Mouse (Mus musculus) erythroid progenitor cell, adult 5-6 weeks (primary cell): ENCODE results near the gene Calm3. TPM values are rescaled to one million over a fixed set of nuclear protein-coding genes. Genes with fewer than 3 reads are reported as not detected.

Source experiments
- ATAC-seq: replicated peaks from 2 replicates; pipeline ENCODE4 v1.8.0; 2016; ENCODE audit warnings: moderate number of reproducible peaks, mild to moderate bottlenecking, moderate TSS enrichment, inconsistent platforms; ENCODE audit not compliant: poor library complexity, low FRiP score, severe bottlenecking
- total RNA-seq, 2 experiments: library from RNA; stranded (forward) in 1 of 2; stranded (reverse) in 1 of 2; fragments of 150-400 nt in 1 of 2; fragments of 186-747, 209-891 nt in 1 of 2; gene quantifications; 2 replicates each; pipeline versions ENCODE4 v1.2.3 to v1.2.4; 2015 to 2017; ENCODE audit warnings: low replicate concordance in 2 of 2

Gene Calm3
- total RNA-seq, 2 experiments from 2014 or later = 141 to 258 TPM

- ATAC-seq = no peak
Observed at GRCm38 (mm10) chr7:16944061-16944807, 20.3 kb upstream of the Calm3 start, which contains the start of gene Pnmal2. Gene Pnmal2 (plus strand): TSS chr7:16944682.

DNA sequence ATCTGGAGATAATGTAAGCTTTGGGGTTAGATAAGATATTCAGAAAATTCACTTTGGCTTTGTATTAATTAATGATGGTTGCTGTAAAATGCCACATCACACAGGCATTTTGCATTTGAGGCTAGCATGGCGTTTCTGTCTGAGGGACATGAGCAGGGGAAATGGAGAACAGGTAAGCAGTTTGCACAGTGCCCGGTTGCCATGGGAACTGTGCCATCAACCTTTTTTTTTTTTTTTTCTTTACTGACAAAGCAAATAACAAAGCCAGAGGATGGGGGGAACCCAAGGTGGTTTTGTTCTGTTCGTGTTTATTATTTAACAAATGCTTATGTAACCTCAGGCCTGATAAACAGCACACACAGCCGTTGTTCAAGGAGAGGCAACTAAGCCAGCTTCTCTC is 18.9 kb upstream of the Calm3 start:
- no peak for ATAC-seq

GRCm38 (mm10) chr7:16940292-16940691 is 16.4 kb upstream of the Calm3 start:
- no peak for ATAC-seq

DNA sequence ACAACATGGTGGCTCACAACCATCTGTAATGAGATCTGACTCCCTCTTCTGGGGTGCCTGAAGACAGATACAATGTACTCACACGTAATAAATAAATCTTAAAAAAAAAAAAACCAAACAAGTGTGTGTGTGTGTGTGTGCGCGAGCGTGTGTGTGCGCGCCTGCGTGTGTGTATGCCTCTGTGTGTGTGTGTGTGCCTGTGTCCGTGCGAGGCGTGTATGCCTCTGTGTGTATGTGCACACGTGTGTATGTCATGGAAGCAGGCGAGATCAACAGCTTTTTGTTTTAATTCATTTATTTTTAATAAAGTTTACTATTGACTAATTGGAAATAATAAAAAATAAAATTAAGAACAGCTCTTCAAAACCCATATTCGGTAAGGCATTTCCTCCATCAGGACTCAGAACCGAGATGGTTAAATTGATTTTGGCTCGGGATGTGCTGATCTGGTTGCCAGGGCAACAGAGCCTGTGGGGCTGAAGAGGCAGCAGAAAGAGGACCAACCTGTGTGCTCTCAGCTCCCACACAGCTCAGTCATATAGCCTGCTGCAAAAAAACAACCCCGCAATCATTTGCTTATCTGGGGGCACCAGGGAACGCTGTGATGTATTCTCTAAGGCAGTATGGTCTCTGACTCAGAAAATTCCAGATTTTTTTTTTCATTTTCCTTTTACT is 14.3 kb upstream of the Calm3 start:
- ATAC-seq = no peak

GRCm38 (mm10) chr7:16937312-16937711 is 13.4 kb upstream of the Calm3 start:
- ATAC-seq = no peak

DNA sequence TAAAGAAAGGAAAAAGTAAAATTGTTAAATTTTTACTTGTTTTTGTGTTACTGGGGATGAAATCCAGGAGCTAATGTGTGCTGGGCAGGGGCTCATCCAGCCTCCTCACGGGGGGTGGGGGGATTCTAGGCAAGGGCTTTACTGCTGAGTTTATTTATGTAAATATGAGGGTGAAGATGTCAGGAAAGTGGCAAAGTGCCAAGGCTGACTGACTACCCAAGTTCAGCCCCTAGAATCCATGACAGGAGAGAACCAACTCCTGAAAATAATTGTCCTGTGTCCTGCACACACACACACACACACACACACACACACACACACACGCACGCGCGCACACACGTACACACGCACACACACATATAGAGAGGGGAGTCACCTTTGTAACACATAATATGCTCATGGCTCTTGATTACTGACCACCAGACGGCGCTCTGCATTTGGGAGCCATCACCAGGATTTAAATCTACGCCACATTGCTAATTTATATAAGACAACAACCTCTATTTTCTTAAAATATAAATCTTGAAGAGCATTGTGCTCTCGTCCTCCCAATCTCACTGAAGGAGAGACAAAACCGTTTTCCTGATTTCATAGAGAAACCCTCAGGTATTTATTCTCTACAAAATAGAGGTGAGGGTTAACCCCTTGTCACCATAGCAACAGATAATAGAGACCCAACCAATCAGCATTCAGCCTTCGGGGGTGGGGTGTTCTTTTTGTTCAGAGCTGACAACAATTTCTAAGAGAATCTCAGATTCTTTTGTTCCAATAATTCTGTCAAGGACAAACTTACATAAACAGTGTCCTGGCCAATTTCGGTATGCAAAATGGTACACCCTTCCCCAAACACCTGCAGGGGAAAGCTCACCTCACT is 9.0 kb upstream of the Calm3 start:
- no peak for ATAC-seq

DNA sequence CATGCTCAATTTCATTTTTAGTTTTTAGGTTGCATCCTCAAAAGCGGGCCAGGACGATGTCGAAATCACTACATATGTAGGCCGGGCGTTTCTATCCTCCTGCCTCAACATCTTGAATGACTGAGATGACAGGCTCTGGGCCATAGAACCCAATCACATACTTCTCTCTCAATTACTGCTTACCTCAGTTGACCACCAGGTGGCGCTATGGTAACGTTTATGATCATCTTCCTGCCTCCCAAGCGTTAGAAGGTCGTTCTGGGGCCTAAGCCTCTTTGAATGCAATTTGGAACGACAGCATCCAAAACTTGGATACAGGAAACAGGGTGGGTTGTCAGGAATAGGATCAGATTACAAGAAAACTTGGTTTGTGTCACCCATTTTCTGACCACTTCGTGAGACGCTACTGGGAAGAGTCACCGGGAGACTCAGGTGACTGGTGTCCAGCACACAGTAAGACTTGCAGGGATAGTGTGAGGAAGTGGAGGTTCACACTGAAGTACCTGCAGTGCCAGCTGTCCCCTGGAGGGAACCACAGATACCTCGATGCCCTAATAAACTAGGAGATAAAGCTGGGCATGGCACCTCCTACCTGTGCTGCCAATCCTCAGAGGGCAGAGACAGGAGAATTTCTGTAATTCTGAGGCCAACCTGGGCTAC is 8.2 kb upstream of the Calm3 start:
- peak; percentile 77 for ATAC-seq

DNA sequence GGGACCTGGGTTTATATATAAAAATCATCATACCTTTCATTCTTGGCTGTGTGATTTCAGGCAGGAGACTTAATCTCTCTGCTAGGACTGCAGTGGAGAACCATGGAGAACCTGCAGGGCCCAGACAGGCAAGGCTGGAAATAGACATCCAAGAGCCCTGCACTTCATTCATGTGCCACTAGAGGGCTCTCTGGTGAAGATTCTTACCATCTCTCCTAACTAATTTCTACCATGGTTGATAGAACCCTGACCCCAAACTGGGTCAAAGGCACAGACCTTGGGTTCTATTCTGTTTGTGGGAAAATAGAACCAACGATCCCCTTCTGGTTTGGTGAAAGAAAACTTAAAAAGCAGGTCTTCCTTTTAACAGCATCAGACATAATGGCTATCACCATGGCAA is 6.9 kb upstream of the Calm3 start:
- peak; percentile 84 for ATAC-seq

GRCm38 (mm10) chr7:16928341-16928740 is 4.4 kb upstream of the Calm3 start:
- ATAC-seq = no peak

- ATAC-seq = no peak; the same call in 1 of the 2 replicates
Observed at GRCm38 (mm10) chr7:16923283-16924036, 454 bp downstream of the Calm3 start.

- ATAC-seq = peak; percentile 35
Observed at GRCm38 (mm10) chr7:16922360-16922973, 1.4 kb downstream of the Calm3 start.

DNA sequence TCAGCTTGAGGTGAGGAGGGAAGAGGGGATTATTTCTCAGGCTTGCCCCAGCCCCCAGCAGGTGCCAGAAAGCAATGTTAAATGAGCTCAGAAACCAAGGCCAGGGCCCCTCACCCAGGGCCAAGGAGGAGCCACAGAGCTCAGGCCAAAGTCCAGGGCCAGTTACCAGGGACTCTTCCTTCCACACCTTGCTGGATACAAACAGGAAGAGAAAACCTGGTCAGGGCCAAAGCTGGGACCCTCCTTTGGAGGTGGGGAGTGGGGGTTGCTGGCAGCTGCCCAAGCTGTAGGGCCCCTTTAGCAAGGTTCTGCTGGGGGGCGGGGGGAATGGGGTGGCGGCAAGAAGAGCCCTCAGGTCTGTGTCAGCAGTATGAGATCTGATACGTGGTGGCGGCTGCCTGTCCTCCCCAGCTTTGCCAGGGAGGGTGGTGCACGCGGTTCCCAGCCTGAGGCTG is 2.0 kb downstream of the Calm3 start:
- no peak for ATAC-seq

- no peak for ATAC-seq
Observed at GRCm38 (mm10) chr7:16920818-16921791, 2.8 kb downstream of the Calm3 start.

GRCm38 (mm10) chr7:16920150-16920579 is 3.7 kb downstream of the Calm3 start:
- no peak for ATAC-seq

GRCm38 (mm10) chr7:16919395-16920149 is 4.3 kb downstream of the Calm3 start:
- ATAC-seq = peak; percentile 51

DNA sequence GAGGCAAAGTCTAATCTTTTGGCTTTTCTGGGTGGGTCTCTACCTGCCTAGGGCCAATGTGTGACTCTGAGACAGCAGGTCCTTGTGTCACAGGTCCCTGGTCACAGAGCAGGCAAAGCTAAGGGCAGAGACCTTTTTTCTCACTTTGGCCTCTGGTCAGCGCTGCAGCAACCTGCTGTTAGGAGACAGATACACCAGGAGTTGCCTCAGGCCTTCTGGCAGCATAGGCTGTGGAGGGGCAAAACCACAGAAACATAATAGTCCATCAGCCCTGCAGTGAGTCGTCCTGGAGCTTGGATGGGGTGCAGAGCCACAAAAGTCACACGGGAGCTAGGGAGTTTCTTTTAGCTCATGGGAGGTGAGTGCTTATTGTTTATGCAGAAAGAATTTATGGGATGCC is 5.2 kb downstream of the Calm3 start:
- no peak for ATAC-seq

GRCm38 (mm10) chr7:16918014-16918413 is 5.9 kb downstream of the Calm3 start:
- ATAC-seq = no peak
